Mouse (Mus musculus) liver, embryonic 11.5 days (tissue): ENCODE measurements at regions not wholly inside any gene's neighbourhood (a gene's known extent, or its start where the extent isn't known, plus 50 kb on each side); places are given as distances from the start of the nearest gene placed in this dataset.

Experiments used
- ATAC-seq: fragments of 200-750 bp; cut with Nextera tagmentation; replicated peaks from 2 replicates; pipeline ENCODE4 v1.8.0; 2017; ENCODE audit warnings: moderate number of reproducible peaks, mild to moderate bottlenecking, moderate TSS enrichment, moderate library complexity; ENCODE audit not compliant: low FRiP score
- DNase-seq: peaks from one replicate; pipeline ENCODE4 v3.0.0-alpha.2; 2017; ENCODE audit warnings: low spot score
- H3K27ac ChIP-seq: fragments of 300-500 bp; sonication (generic); 2 replicates; pipeline ENCODE4 v1.5.1; 2014; ENCODE audit warnings: mild to moderate bottlenecking, low read depth, low read length, control low read depth
- H3K27me3 ChIP-seq: fragments of 300-500 bp; sonication (generic); replicated peaks from 2 replicates; pipeline ENCODE4 v1.6.1; 2014; ENCODE audit warnings: low read length, mixed read lengths; ENCODE audit not compliant: control insufficient read depth, insufficient read depth
- H3K36me3 ChIP-seq: fragments of 300-500 bp; sonication (generic); 2 replicates; pipeline ENCODE4 v1.6.1; 2014; ENCODE audit warnings: mild to moderate bottlenecking, low read length, moderate library complexity, mixed read lengths; ENCODE audit not compliant: control insufficient read depth, insufficient read depth
- H3K4me1 ChIP-seq: fragments of 300-500 bp; sonication (generic); replicated peaks from 2 replicates; pipeline ENCODE4 v1.6.1; 2014; ENCODE audit warnings: low read length, mixed read lengths; ENCODE audit not compliant: control insufficient read depth, insufficient read depth
- H3K4me2 ChIP-seq: fragments of 300-500 bp; sonication (generic); 2 replicates; pipeline ENCODE4 v1.6.1; 2014; ENCODE audit warnings: mild to moderate bottlenecking, control low read depth, moderate library complexity
- H3K4me3 ChIP-seq: fragments of 300-500 bp; sonication (generic); 2 replicates; pipeline ENCODE4 v1.5.1; 2014; ENCODE audit warnings: low read depth, low read length, control low read depth
- H3K9ac ChIP-seq: fragments of 300-500 bp; sonication (generic); 2 replicates; pipeline ENCODE4 v1.6.1; 2014; ENCODE audit warnings: low read depth, low read length, control low read depth
- H3K9me3 ChIP-seq: fragments of 300-500 bp; sonication (generic); 2 replicates; pipeline ENCODE4 v1.6.1; 2016; ENCODE audit warnings: low read length, inconsistent platforms, mixed read lengths; ENCODE audit not compliant: control insufficient read depth
- WGBS: fragments of 180-500 bp; shearing (Covaris S2); extraction: QIAGEN DNeasy Blood & Tissue Kit; methylation state at CpG from one replicate; pipeline ENCODE4 v1.1.7; 2014; 5-methylcytosine and 5-hydroxymethylcytosine counted together

GRCm38 (mm10) chr10:42131798-42132197 is 113.6 kb upstream of the Armc2 start:
- H3K27me3 ChIP-seq: no peaks in the 10 kb centered on the region
- WGBS: 84% methylated on average over 6 of the region's 6 CpGs
- no peak for DNase-seq
- H3K27ac ChIP-seq: no peak overlapping the region
- no peak for ATAC-seq
- no peak overlapping the region for H3K9ac ChIP-seq
- H3K9me3 ChIP-seq: no peaks in the 10 kb centered on the region
- H3K4me1 ChIP-seq: no peaks in the 10 kb centered on the region; the same call in 1 of the 2 replicates
- no peaks in the 10 kb centered on the region for H3K36me3 ChIP-seq
- no peak overlapping the region for H3K4me3 ChIP-seq
- no peak overlapping the region for H3K4me2 ChIP-seq

- Histone ChIP-seq H3K9ac (no peak overlapping the region), H3K4me2 (no peak overlapping the region), H3K4me1 (no peaks in the 10 kb centered on the region; the same call in 1 of the 2 replicates), H3K27ac (no peak overlapping the region), H3K9me3 (no peaks in the 10 kb centered on the region), H3K4me3 (no peak overlapping the region), H3K27me3 (no peaks in the 10 kb centered on the region), H3K36me3 (no peaks in the 10 kb centered on the region)
- 49% methylated on average over 2 of the region's 2 CpGs for WGBS
- DNase-seq (no peak), ATAC-seq (no peak)
These were observed 113.1 kb upstream of the Armc2 start for GRCm38 (mm10) chr10:42131298-42131697.

- ATAC-seq (no peak), DNase-seq (no peak)
- Histone ChIP-seq H3K9ac (no peak overlapping the region), H3K27ac (no peak overlapping the region), H3K4me1 (no peaks in the 10 kb centered on the region; the same call in 1 of the 2 replicates), H3K4me3 (no peak overlapping the region), H3K4me2 (no peak overlapping the region), H3K36me3 (no peaks in the 10 kb centered on the region), H3K9me3 (no peaks in the 10 kb centered on the region), H3K27me3 (no peaks in the 10 kb centered on the region)
- 83% methylated on average over 14 of the region's 14 CpGs for WGBS
These were observed 109.7 kb upstream of the Armc2 start for GRCm38 (mm10) chr10:42127865-42128419.

GRCm38 (mm10) chr10:42126816-42127215 is 108.6 kb upstream of the Armc2 start:
- Histone ChIP-seq H3K4me3 (no peak overlapping the region), H3K9me3 (no peaks in the 10 kb centered on the region), H3K36me3 (no peaks in the 10 kb centered on the region), H3K27ac (no peak overlapping the region), H3K4me1 (no peaks in the 10 kb centered on the region; the same call in 1 of the 2 replicates), H3K4me2 (no peak overlapping the region), H3K27me3 (no peaks in the 10 kb centered on the region), H3K9ac (no peak overlapping the region)
- DNase-seq: no peak
- 83% methylated on average over 1 of the region's 1 CpGs for WGBS
- no peak for ATAC-seq

- no peak overlapping the region for H3K9ac ChIP-seq
- no peak overlapping the region for H3K27ac ChIP-seq
- no peaks in the 10 kb centered on the region for H3K27me3 ChIP-seq
- no peak overlapping the region for H3K4me2 ChIP-seq
- no peak for ATAC-seq
- no peaks in the 10 kb centered on the region for H3K36me3 ChIP-seq
- DNase-seq: no peak
- WGBS: 61% methylated on average over 7 of the region's 7 CpGs
- H3K4me1 ChIP-seq: no peaks in the 10 kb centered on the region
- no peaks in the 10 kb centered on the region for H3K9me3 ChIP-seq
- no peak overlapping the region for H3K4me3 ChIP-seq
These were observed 104.8 kb upstream of the Armc2 start for GRCm38 (mm10) chr10:42122768-42123635.

GRCm38 (mm10) chr10:42121984-42122383 is 103.7 kb upstream of the Armc2 start:
- ATAC-seq (no peak), DNase-seq (no peak)
- no peak overlapping the region for H3K4me3 ChIP-seq
- no peak overlapping the region for H3K9ac ChIP-seq
- 74% methylated on average over 4 of the region's 4 CpGs for WGBS
- H3K4me2 ChIP-seq: no peak overlapping the region
- no peaks in the 10 kb centered on the region for H3K4me1 ChIP-seq
- no peaks in the 10 kb centered on the region for H3K9me3 ChIP-seq
- no peaks in the 10 kb centered on the region for H3K27me3 ChIP-seq
- no peaks in the 10 kb centered on the region for H3K36me3 ChIP-seq
- H3K27ac ChIP-seq: no peak overlapping the region

- 72% methylated on average over 12 of the region's 12 CpGs for WGBS
- no peaks in the 10 kb centered on the region for H3K27me3 ChIP-seq
- H3K4me1 ChIP-seq: no peaks in the 10 kb centered on the region
- no peaks in the 10 kb centered on the region for H3K9me3 ChIP-seq
- no peak overlapping the region for H3K4me2 ChIP-seq
- ATAC-seq (no peak), DNase-seq (no peak)
- no peak overlapping the region for H3K9ac ChIP-seq
- no peak overlapping the region for H3K27ac ChIP-seq
- H3K36me3 ChIP-seq: no peaks in the 10 kb centered on the region
- no peak overlapping the region for H3K4me3 ChIP-seq
These were observed 101.1 kb upstream of the Armc2 start for GRCm38 (mm10) chr10:42119326-42119725.

- Histone ChIP-seq H3K27me3 (no peaks in the 10 kb centered on the region), H3K36me3 (no peaks in the 10 kb centered on the region), H3K9me3 (no peaks in the 10 kb centered on the region), H3K9ac (no peak overlapping the region), H3K4me3 (no peak overlapping the region), H3K4me1 (no peaks in the 10 kb centered on the region), H3K27ac (no peak overlapping the region), H3K4me2 (no peak overlapping the region)
- no peak for DNase-seq
- ATAC-seq: no peak
- whole genome bisulfite sequencing: 82% methylated on average over 13 of the region's 13 CpGs
These were observed 100.3 kb upstream of the Armc2 start for GRCm38 (mm10) chr10:42118361-42119188.
